In genomic region chr19:7423656-7424030, GRCm38 (mm10) we compare ENCODE assay signal across 9 mouse cellular contexts. TPM values are rescaled to one million over a fixed set of nuclear protein-coding genes. Genes with fewer than 3 reads are reported as not detected.
DNase-seq lines count a peak whose midpoint lies in the region; ATAC-seq and TF ChIP-seq lines count a peak whose summit lies in the region.
"Had no signal": no experiment of that assay in that cellular context is flagged by ENCODE, and none has a peak within 500 bp of the region (broad histone marks: within the 10 kb centered on the region; RNA-seq: fewer than 3 reads in every experiment).

No protein-coding gene starts in this region.

- no peak for TF ChIP-seq POLR2A in testis, adult 2 months (IDR thresholded peaks at IDR 0.05; ENCODE audit: control insufficient read depth, low read depth, low read length)

- DNase-seq in gastrocnemius, adult 2 months = no peak
- no peak for DNase-seq in gastrocnemius, postnatal 4 days (ENCODE audit: low spot score in 2 of 2)
- no peak for DNase-seq in testis, postnatal 14 days (ENCODE audit: low spot score)
- DNase-seq in frontal cortex, adult 2 months (ENCODE audit: extremely low spot score in 1 of 2, low spot score in 1 of 2) = no peak
- DNase-seq in frontal cortex, postnatal 36 days (ENCODE audit: low spot score in 2 of 2) = no peak
- DNase-seq in ovary, postnatal 36 days (ENCODE audit: low spot score) = no peak
- DNase-seq: B cell, adult 2 months had no signal

- ATAC-seq in liver, embryonic 15.5 days (ENCODE audit: insufficient read depth) = peak; percentile 7; the same call in 1 of the 2 replicates

- no peak for TF ChIP-seq CTCF in gastrocnemius, adult 2 months (IDR thresholded peaks at IDR 0.05)
- TF ChIP-seq CTCF in testis, adult 2 months (IDR thresholded peaks at IDR 0.05; ENCODE audit: control insufficient read depth, insufficient read depth, insufficient replicate concordance, low read depth, low read length) = no peak

- intact Hi-C loops in gastrocnemius, adult 2 months (cut with DNase I) = no loop called here

- no peaks in the 10 kb centered on the region for H3K27me3 ChIP-seq in testis, adult 2 months (ENCODE audit: control insufficient read depth, insufficient read depth, low read length)
- no peaks in the 10 kb centered on the region; the same call in 1 of the 2 replicates for H3K27me3 ChIP-seq in liver, embryonic 15.5 days

- H3K27ac ChIP-seq in gastrocnemius, adult 2 months = peak overlapping the region; percentile 71
- H3K27ac ChIP-seq in testis, adult 2 months (ENCODE audit: control insufficient read depth, insufficient read depth, low read depth, low read length) = no peak overlapping the region
- no peak overlapping the region for H3K27ac ChIP-seq in liver, embryonic 15.5 days (replicated peaks)

- peak overlapping the region; percentile 54; the same call in 1 of the 2 replicates for H3K4me2 ChIP-seq in liver, embryonic 15.5 days

- no peak overlapping the region for H3K9ac ChIP-seq in liver, embryonic 15.5 days

- H3K4me3 ChIP-seq in gastrocnemius, adult 2 months = peak overlapping the region; percentile 73
- peak overlapping the region; percentile 0 for H3K4me3 ChIP-seq in testis, adult 2 months (ENCODE audit: control insufficient read depth, low read depth, low read length)
- H3K4me3 ChIP-seq in liver, embryonic 15.5 days (replicated peaks) = no peak overlapping the region

- H3K36me3 ChIP-seq in testis, adult 2 months (ENCODE audit: control insufficient read depth, insufficient read depth, low read length) = no peaks in the 10 kb centered on the region; the same call in 1 of the 2 replicates
- H3K36me3 ChIP-seq in liver, embryonic 15.5 days (replicated peaks) = peaks cover 70% of the 10 kb centered on the region

- H3K4me1 ChIP-seq in testis, adult 2 months (ENCODE audit: control insufficient read depth, insufficient read depth, low read length) = peaks cover 19% of the 10 kb centered on the region
- H3K4me1 ChIP-seq in liver, embryonic 15.5 days (replicated peaks) = peaks cover 50% of the 10 kb centered on the region

- H3K9me3 ChIP-seq in liver, embryonic 15.5 days (replicated peaks) = no peaks in the 10 kb centered on the region

- WGBS in liver, embryonic 15.5 days (ENCODE audit: insufficient replicate concordance) = 79% methylated on average over 16 of the region's 16 CpGs

RNA-seq across cellular contexts. Expression of gene 2700081O15Rik, which starts 6.2 kb away (rescaled TPM):
- total RNA-seq in gastrocnemius, adult 2 months (2021) = 1 to 10 TPM; 5.3 to 5.9 TPM
- 10 to 100 TPM; 34.4 to 34.7 TPM for total RNA-seq in gastrocnemius, postnatal 4 days (2021)
- polyA plus RNA-seq in testis, adult 2 months (2012; rRNA removed) = 1.9 and 2.4 TPM in 2 replicates
- 0.68 and 0.88 TPM in 2 replicates for polyA plus RNA-seq in liver, embryonic 15.5 days (2015; fragmentation: Nextera tagmentation; extraction: Ambion mirVana)
- 31.1 and 32.0 TPM in 2 replicates for polyA plus RNA-seq in frontal cortex, adult 2 months (2012; rRNA removed)

RNA-seq across cellular contexts. Expression of gene Spindoc, which starts 40.8 kb away (rescaled TPM):
- 1 to 10 TPM; 8.0 to 10.0 TPM for total RNA-seq in gastrocnemius, adult 2 months (2021)
- 10 to 100 TPM; 18.2 to 20.1 TPM for total RNA-seq in gastrocnemius, postnatal 4 days (2021)
- polyA plus RNA-seq in testis, adult 2 months (2012; rRNA removed) = 63.6 and 70.6 TPM in 2 replicates
- 3.2 and 3.7 TPM in 2 replicates for polyA plus RNA-seq in liver, embryonic 15.5 days (2015; fragmentation: Nextera tagmentation; extraction: Ambion mirVana)
- 20.1 and 21.8 TPM in 2 replicates for polyA plus RNA-seq in frontal cortex, adult 2 months (2012; rRNA removed)

RNA-seq across cellular contexts. Expression of gene Rtn3, which starts 59.4 kb away (rescaled TPM):
- total RNA-seq in gastrocnemius, adult 2 months (2021) = 10 to 100 TPM; 30.6 to 37.7 TPM
- 10 to 100 TPM; 75.2 to 76.0 TPM for total RNA-seq in gastrocnemius, postnatal 4 days (2021)
- 70.5 and 88.7 TPM in 2 replicates for polyA plus RNA-seq in testis, adult 2 months (2012; rRNA removed)
- 69.6 and 71.7 TPM in 2 replicates for polyA plus RNA-seq in liver, embryonic 15.5 days (2015; fragmentation: Nextera tagmentation; extraction: Ambion mirVana)
- 724 and 734 TPM in 2 replicates for polyA plus RNA-seq in frontal cortex, adult 2 months (2012; rRNA removed)
